Mouse (Mus musculus) thymus, postnatal 4 days (tissue): ENCODE results near the gene Surf6.
A peak's percentile ranks its signal among the peaks of the same experiment; 100 is the strongest.
"Not testable (repeated sequence)": the region's sequence is repeated elsewhere in the genome, so short reads cannot be mapped to it uniquely, and the experiment has no call there.

ENCODE experiments used
- DNase-seq: peaks from one replicate; pipeline ENCODE4 v3.0.0; 2021

The Surf6 gene

GRCm38 (mm10) chr2:26912253-26912770 lies 9.6 kb upstream of the Surf6 start:
- DNase-seq, result no peak

GRCm38 (mm10) chr2:26910994-26911765 lies 8.5 kb upstream of the Surf6 start:
- peak; percentile 81 for DNase-seq

GRCm38 (mm10) chr2:26910124-26910993 lies 7.7 kb upstream of the Surf6 start, which contains the start of the genes Med22 and Rpl7a:
Med22 (minus strand) TSS chr2:26910677.
Rpl7a (plus strand) TSS chr2:26910764.
- peak; percentile 100 for DNase-seq

- DNase-seq, result no peak
Measured at GRCm38 (mm10) chr2:26909387-26909784, 6.7 kb upstream of the Surf6 start.

GRCm38 (mm10) chr2:26908710-26909386 lies 6.2 kb upstream of the Surf6 start:
- peak; percentile 68 for DNase-seq

GRCm38 (mm10) chr2:26907109-26907508 lies 4.4 kb upstream of the Surf6 start:
- DNase-seq, result peak; percentile 69

GRCm38 (mm10) chr2:26906431-26906830 lies 3.8 kb upstream of the Surf6 start:
- DNase-seq, result peak; percentile 4

- DNase-seq, result peak; percentile 3
Measured at GRCm38 (mm10) chr2:26905936-26906335, 3.3 kb upstream of the Surf6 start.

- peak; percentile 15 for DNase-seq
Measured at GRCm38 (mm10) chr2:26903311-26903710, 632 bp upstream of the Surf6 start.

- peak; percentile 24 for DNase-seq
Measured at GRCm38 (mm10) chr2:26901834-26902400, 762 bp downstream of the Surf6 start.

GRCm38 (mm10) chr2:26900731-26901130 lies 1.9 kb downstream of the Surf6 start:
- no peak for DNase-seq

- DNase-seq, result no peak
Measured at GRCm38 (mm10) chr2:26895898-26896297, 6.8 kb downstream of the Surf6 start.

- not testable (repeated sequence) for DNase-seq
Measured at GRCm38 (mm10) chr2:26886170-26886569, 16.5 kb downstream of the Surf6 start.

- not testable (repeated sequence) for DNase-seq
Measured at GRCm38 (mm10) chr2:26885541-26885940, 17.1 kb downstream of the Surf6 start.

GRCm38 (mm10) chr2:26878571-26878970 lies 24.1 kb downstream of the Surf6 start:
- no peak for DNase-seq

GRCm38 (mm10) chr2:26870666-26871065 lies 32.0 kb downstream of the Surf6 start:
- DNase-seq, result no peak

GRCm38 (mm10) chr2:26864879-26865278 lies 37.8 kb downstream of the Surf6 start, which contains the start of gene Abo:
Abo (minus strand) TSS chr2:26864979.
- DNase-seq, result no peak

- DNase-seq, result no peak
Measured at GRCm38 (mm10) chr2:26862856-26863255, 39.8 kb downstream of the Surf6 start.

- DNase-seq, result peak; percentile 51
Measured at GRCm38 (mm10) chr2:26847706-26848105, 55.0 kb downstream of the Surf6 start.
